Mouse (Mus musculus): ENCODE results near the gene Fnbp1.

DNA sequence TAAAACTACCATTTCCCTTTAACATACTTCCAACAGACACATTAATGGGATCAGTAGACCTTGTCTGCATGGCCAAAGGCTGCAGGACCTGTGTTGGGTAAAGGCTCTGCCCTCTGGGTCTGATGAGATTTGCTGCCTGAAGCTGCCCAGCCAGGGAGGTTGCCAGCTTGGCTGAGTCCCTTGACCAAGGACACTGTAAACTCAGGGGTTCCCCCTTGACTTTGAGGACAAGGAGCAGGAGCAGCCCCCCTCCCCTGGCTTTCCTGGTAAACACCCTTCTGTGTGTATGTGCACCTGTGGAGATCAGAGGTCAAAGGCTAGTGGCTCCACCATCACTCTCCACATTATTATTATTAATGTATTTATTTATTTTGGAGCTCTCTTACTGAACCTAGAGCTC lies 55.3 kb downstream of the Fnbp1 start:
- TF ChIP-seq GATA1 (IDR thresholded peaks at IDR 0.05; ENCODE audit: low read length), result no peak
- no peak for TF ChIP-seq TAL1 (IDR thresholded peaks at IDR 0.05; ENCODE audit: low read length)

Measured in erythroblast, embryonic 14.5 days (primary cell).